Mouse (Mus musculus): Measurements from ENCODE around the gene Tnxb.

DNA sequence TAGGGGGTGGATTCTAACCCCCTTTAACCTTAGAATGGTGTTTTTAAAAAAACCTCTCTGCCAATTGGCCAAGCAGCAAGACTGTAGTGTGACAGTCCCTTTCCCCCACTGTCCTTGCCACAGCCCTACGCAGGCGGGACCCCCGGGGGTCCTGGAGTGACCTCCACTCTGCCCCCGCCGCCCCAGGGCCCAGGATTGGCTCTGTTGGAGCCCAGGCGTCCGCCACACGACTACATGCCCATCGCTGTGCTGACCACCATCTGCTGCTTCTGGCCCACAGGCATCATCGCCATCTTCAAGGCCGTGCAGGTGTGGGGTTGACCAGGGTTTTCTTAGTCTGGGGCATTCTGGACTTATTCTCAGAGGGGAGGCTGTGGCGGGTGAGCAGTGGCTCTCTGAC lies 38.7 kb upstream of the Tnxb start:
- TF ChIP-seq POLR2A (IDR thresholded peaks at IDR 0.05; ENCODE audit: insufficient read depth, low read depth, low read length) (no peak), CTCF (IDR thresholded peaks at IDR 0.05; ENCODE audit: insufficient read depth, low read depth, low read length) (no peak)

All from olfactory bulb, adult 2 months (tissue).